Mouse (Mus musculus) monocyte, adult 5-6 weeks (primary cell): Measurements from ENCODE around the gene Mrps31. TPM values are rescaled to one million over a fixed set of nuclear protein-coding genes. Genes with fewer than 3 reads are reported as not detected.

Source experiments
- total RNA-seq: library from RNA; stranded (forward); fragments of 200-1000, 200-491, 200-594 nt; gene quantifications from 3 replicates; pipeline ENCODE4 v1.2.3, GENCODE M21; 2017

Gene Mrps31
- total RNA-seq, 1 experiment from 2014 or later = 11.2 TPM

Other genes starting within 250 kb of the Mrps31 start
- 1.2 to 4.3 TPM (median 3.9 TPM) in 3 replicates for gene Nek3, start 244.9 kb upstream of the Mrps31 start, total RNA-seq
- gene Ckap2, start 225.5 kb upstream of the Mrps31 start, total RNA-seq = 2.8 to 6.6 TPM (median 2.8 TPM) in 3 replicates
- 40.5 to 54.9 TPM (median 49.6 TPM) in 3 replicates for gene Vps36, start 218.6 kb upstream of the Mrps31 start, total RNA-seq
- gene Thsd1, start 184.0 kb upstream of the Mrps31 start, total RNA-seq = 0.43 to 1.4 TPM in 2 of 3 replicates, not detected in the other
- not detected in 3 replicates for gene Tpte, start 127.9 kb upstream of the Mrps31 start, total RNA-seq
- gene Slc25a15, start 12.8 kb upstream of the Mrps31 start, total RNA-seq = 2.8 to 5.7 TPM (median 3.0 TPM) in 3 replicates